Mouse (Mus musculus): ENCODE results near the gene Gm28434. TPM values are rescaled to one million over a fixed set of nuclear protein-coding genes. Genes with fewer than 3 reads are reported as not detected.

Gm28434 gene
- polyA plus RNA-seq (2012; fragmentation: generic; extraction: Trizol): not detected
- long read RNA-seq, experiment 1: 0 reads
- long read RNA-seq, experiment 2: 0 reads

DNA sequence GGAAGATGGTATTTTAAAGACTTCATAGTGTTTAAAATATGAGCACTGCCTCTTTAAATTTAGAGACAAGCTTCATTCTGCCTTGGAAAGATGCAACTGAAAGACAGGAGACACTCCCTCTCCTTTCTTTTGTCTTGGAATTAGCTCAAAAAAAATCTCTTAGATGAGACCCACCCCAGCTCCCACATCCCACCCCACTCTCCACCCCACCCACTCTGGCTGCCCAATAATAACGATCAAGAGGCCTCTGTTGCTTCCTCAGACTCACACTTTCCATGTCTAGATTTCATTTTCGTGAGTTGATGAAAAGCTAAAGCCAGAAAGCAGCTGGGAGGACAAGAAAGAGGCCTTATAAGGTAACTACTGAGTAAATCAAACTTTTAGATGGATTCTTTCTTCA, at the start of gene Gm28434, which contains the start of gene 2310003L06Rik:
Gm28434 (plus strand) TSS at position 317 of the 400 bp plus-strand sequence.
2310003L06Rik (plus strand) TSS at position 259 of the 400 bp plus-strand sequence.
- no peak within 1 kb of the TSS for H3K4me3 ChIP-seq (ENCODE audit: insufficient read depth, poor library complexity, severe bottlenecking)
- H3K36me3 ChIP-seq (ENCODE audit: control insufficient read depth, insufficient read depth): no peaks in the 10 kb centered on the region
- H3K27me3 ChIP-seq (ENCODE audit: control insufficient read depth, insufficient read depth, insufficient read length): no peaks in the 10 kb centered on the region
- H3K79me2 ChIP-seq (ENCODE audit: control insufficient read depth, insufficient read depth): no peaks in the 10 kb centered on the region
- H3K79me3 ChIP-seq (ENCODE audit: low read depth): no peaks in the 10 kb centered on the region
- TF ChIP-seq MYOG (IDR thresholded peaks at IDR 0.05; ENCODE audit: control insufficient read depth, extremely low read depth, insufficient read length) (no peak), CEBPB (IDR thresholded peaks at IDR 0.05; ENCODE audit: low read depth) (no peak), CTCF (IDR thresholded peaks at IDR 0.05; ENCODE audit: control insufficient read depth, insufficient read depth, insufficient read length) (no peak)
- no peak within 1 kb of the TSS for H3ac ChIP-seq (ENCODE audit: control insufficient read depth, insufficient read length, low read depth)

DNA sequence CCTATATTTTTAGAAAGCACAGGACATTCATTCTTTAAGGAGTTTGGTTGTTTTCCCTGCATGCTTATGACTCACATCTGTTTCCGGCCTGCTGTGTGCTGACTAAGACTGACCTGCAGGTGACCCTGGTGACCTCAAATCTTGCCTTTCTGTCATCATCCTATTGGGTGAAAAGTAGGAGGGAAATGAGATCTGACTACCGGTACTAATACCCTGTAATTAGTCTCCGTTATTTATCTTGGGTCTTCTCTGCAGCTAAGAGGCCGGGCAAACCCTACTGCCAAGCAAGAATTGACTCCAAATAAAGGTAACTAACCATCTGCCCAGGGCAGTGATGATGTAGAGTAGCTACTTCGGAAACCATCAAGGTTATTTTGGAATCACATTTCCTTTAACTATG, 43.9 kb upstream of the Gm28434 start, which contains the start of gene Csn3:
Csn3 (plus strand) TSS at position 208 of the 400 bp plus-strand sequence.
- no peak for TF ChIP-seq USF1 (IDR thresholded peaks at IDR 0.05; ENCODE audit: low read depth)
- TF ChIP-seq MAX (IDR thresholded peaks at IDR 0.05): no peak
- no peak for TF ChIP-seq MYOD1 (IDR thresholded peaks at IDR 0.05; ENCODE audit: control insufficient read depth, insufficient read length, low read depth)
- TF ChIP-seq CEBPB (IDR thresholded peaks at IDR 0.05; ENCODE audit: low read depth): no peak
- no peak for TF ChIP-seq CTCF (IDR thresholded peaks at IDR 0.05; ENCODE audit: control insufficient read depth, insufficient read depth, insufficient read length)
- TF ChIP-seq MYOG (IDR thresholded peaks at IDR 0.05; ENCODE audit: control insufficient read depth, extremely low read depth, insufficient read length): no peak
- TF ChIP-seq FOSL1 (IDR thresholded peaks at IDR 0.05; ENCODE audit: insufficient read depth, low read length, poor library complexity, severe bottlenecking): no peak
- Histone ChIP-seq H3K79me2 (ENCODE audit: control insufficient read depth, insufficient read depth) (no peaks in the 10 kb centered on the region), H3K27me3 (ENCODE audit: control insufficient read depth, insufficient read depth, insufficient read length) (no peaks in the 10 kb centered on the region), H3K79me3 (ENCODE audit: low read depth) (no peaks in the 10 kb centered on the region), H3K4me3 (ENCODE audit: insufficient read depth, poor library complexity, severe bottlenecking) (no peak within 1 kb of the TSS), H3ac (ENCODE audit: control insufficient read depth, insufficient read length, low read depth) (no peak within 1 kb of the TSS), H3K36me3 (ENCODE audit: control insufficient read depth, insufficient read depth) (no peaks in the 10 kb centered on the region)

DNA sequence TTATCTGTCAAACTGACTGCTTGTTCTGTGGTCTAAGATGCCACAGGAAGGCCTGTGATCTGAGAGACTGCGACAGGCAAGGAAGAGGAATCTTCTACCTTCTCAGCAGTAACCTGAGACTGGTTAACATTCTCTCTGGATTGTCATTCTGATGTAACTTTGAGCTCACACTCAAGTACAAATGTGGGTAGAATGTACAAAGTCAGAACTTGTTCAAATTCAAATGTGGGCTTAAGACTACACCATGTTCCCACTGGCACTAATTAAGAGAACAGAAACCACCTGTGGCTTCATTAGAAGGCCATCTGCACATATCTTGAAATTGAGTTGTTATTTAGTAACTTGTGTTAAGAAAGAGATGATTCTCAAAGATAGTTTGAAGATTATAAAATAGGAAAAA, 37.7 kb upstream of the Gm28434 start:
- Histone ChIP-seq H3K27me3 (ENCODE audit: control insufficient read depth, insufficient read depth, insufficient read length) (no peaks in the 10 kb centered on the region), H3K79me2 (ENCODE audit: control insufficient read depth, insufficient read depth) (no peaks in the 10 kb centered on the region)
- TF ChIP-seq MAX (IDR thresholded peaks at IDR 0.05) (no peak), CTCF (IDR thresholded peaks at IDR 0.05; ENCODE audit: control insufficient read depth, insufficient read depth, insufficient read length) (no peak), USF1 (IDR thresholded peaks at IDR 0.05; ENCODE audit: low read depth) (no peak), MYOD1 (IDR thresholded peaks at IDR 0.05; ENCODE audit: control insufficient read depth, insufficient read length, low read depth) (no peak), MYOG (IDR thresholded peaks at IDR 0.05; ENCODE audit: control insufficient read depth, extremely low read depth, insufficient read length) (no peak), CEBPB (IDR thresholded peaks at IDR 0.05; ENCODE audit: low read depth) (no peak), FOSL1 (IDR thresholded peaks at IDR 0.05; ENCODE audit: insufficient read depth, low read length, poor library complexity, severe bottlenecking) (no peak)

DNA sequence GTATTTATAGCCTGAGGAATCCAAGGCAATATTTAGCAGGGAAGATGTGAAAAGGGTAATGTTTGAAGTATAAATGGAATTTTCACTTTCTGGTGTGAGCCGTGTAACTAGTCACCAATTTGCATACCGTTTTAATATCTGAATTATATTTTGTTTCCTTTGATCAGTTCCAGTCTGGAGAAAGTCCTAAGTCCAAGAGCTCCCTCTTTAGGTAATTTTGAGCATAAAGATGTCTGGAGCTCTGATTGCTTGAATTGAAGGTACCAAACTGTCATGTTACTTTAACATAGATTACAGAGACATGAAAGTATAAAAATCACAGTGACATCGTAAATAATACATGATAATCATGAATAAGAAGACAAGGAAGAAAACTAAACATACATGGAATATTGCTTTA, 28.6 kb upstream of the Gm28434 start:
- Histone ChIP-seq H3K27me3 (ENCODE audit: control insufficient read depth, insufficient read depth, insufficient read length) (no peaks in the 10 kb centered on the region), H3K36me3 (ENCODE audit: control insufficient read depth, insufficient read depth) (no peaks in the 10 kb centered on the region), H3K4me3 (ENCODE audit: insufficient read depth, poor library complexity, severe bottlenecking) (no peak overlapping the region), H3ac (ENCODE audit: control insufficient read depth, insufficient read length, low read depth) (no peak overlapping the region), H3K79me3 (ENCODE audit: low read depth) (no peaks in the 10 kb centered on the region), H3K79me2 (ENCODE audit: control insufficient read depth, insufficient read depth) (no peaks in the 10 kb centered on the region)
- TF ChIP-seq MYOG (IDR thresholded peaks at IDR 0.05; ENCODE audit: control insufficient read depth, extremely low read depth, insufficient read length) (no peak), FOSL1 (IDR thresholded peaks at IDR 0.05; ENCODE audit: insufficient read depth, low read length, poor library complexity, severe bottlenecking) (no peak)

More for the DNA sequence above, 37.7 kb upstream of the Gm28434 start:
- Histone ChIP-seq H3K36me3 (ENCODE audit: control insufficient read depth, insufficient read depth) (no peaks in the 10 kb centered on the region), H3K4me3 (ENCODE audit: insufficient read depth, poor library complexity, severe bottlenecking) (no peak overlapping the region), H3K79me3 (ENCODE audit: low read depth) (no peaks in the 10 kb centered on the region), H3ac (ENCODE audit: control insufficient read depth, insufficient read length, low read depth) (no peak overlapping the region)

DNA sequence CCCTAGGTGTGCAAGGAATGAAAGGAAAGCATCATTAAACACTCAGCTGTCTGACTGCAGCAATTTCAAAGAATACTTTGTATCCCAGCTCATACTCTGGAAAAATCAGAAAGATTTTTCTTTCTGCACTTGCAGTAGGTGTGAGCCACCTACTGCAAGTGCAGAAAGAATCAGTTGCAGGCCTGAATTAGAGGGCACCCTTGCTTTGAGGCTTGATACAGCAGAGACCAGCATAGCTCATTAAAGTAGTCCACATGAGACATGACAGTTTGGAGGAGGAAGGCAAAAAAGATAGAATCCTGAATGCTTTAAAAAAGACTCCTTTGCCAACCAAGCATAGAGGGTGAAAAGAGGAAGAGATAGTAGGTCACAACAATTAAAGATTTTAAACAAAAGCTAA, 26.8 kb upstream of the Gm28434 start:
- TF ChIP-seq USF1 (IDR thresholded peaks at IDR 0.05; ENCODE audit: low read depth): no peak
- no peak for TF ChIP-seq MYOG (IDR thresholded peaks at IDR 0.05; ENCODE audit: control insufficient read depth, extremely low read depth, insufficient read length)
- TF ChIP-seq MAX (IDR thresholded peaks at IDR 0.05): no peak
- no peak for TF ChIP-seq FOSL1 (IDR thresholded peaks at IDR 0.05; ENCODE audit: insufficient read depth, low read length, poor library complexity, severe bottlenecking)
- TF ChIP-seq CTCF (IDR thresholded peaks at IDR 0.05; ENCODE audit: control insufficient read depth, insufficient read depth, insufficient read length): no peak
- no peak for TF ChIP-seq CEBPB (IDR thresholded peaks at IDR 0.05; ENCODE audit: low read depth)
- TF ChIP-seq MYOD1 (IDR thresholded peaks at IDR 0.05; ENCODE audit: control insufficient read depth, insufficient read length, low read depth): no peak
- Histone ChIP-seq H3ac (ENCODE audit: control insufficient read depth, insufficient read length, low read depth) (no peak overlapping the region), H3K79me2 (ENCODE audit: control insufficient read depth, insufficient read depth) (no peaks in the 10 kb centered on the region), H3K36me3 (ENCODE audit: control insufficient read depth, insufficient read depth) (no peaks in the 10 kb centered on the region), H3K4me3 (ENCODE audit: insufficient read depth, poor library complexity, severe bottlenecking) (no peak overlapping the region), H3K79me3 (ENCODE audit: low read depth) (no peaks in the 10 kb centered on the region), H3K27me3 (ENCODE audit: control insufficient read depth, insufficient read depth, insufficient read length) (no peaks in the 10 kb centered on the region)

DNA sequence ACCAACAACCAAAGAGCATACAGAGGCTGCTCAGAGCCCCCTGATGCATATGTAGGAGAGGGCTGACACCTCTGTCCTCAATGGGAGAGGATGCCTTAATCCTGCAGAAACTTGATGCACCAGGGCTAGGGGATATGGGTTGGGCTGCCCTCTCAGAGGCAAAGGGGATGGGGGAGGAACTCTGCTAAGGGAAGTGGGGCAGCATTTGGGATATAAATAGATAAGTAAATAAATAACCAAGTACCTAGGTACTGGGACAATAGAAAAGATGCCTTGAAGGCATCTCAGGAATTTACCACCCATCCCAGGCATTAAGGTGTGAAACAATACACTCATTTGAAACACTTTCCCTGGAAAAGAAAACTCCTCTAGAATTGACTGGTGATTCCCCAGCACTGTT, 17.5 kb upstream of the Gm28434 start:
- no peaks in the 10 kb centered on the region for H3K27me3 ChIP-seq (ENCODE audit: control insufficient read depth, insufficient read depth, insufficient read length)
- H3K4me3 ChIP-seq (ENCODE audit: insufficient read depth, poor library complexity, severe bottlenecking): no peak overlapping the region
- TF ChIP-seq CTCF (IDR thresholded peaks at IDR 0.05; ENCODE audit: control insufficient read depth, insufficient read depth, insufficient read length) (no peak), MYOD1 (IDR thresholded peaks at IDR 0.05; ENCODE audit: control insufficient read depth, insufficient read length, low read depth) (no peak), FOSL1 (IDR thresholded peaks at IDR 0.05; ENCODE audit: insufficient read depth, low read length, poor library complexity, severe bottlenecking) (no peak), MYOG (IDR thresholded peaks at IDR 0.05; ENCODE audit: control insufficient read depth, extremely low read depth, insufficient read length) (no peak), MAX (IDR thresholded peaks at IDR 0.05) (no peak), USF1 (IDR thresholded peaks at IDR 0.05; ENCODE audit: low read depth) (no peak), CEBPB (IDR thresholded peaks at IDR 0.05; ENCODE audit: low read depth) (no peak)
- no peaks in the 10 kb centered on the region for H3K36me3 ChIP-seq (ENCODE audit: control insufficient read depth, insufficient read depth)
- H3K79me2 ChIP-seq (ENCODE audit: control insufficient read depth, insufficient read depth): no peaks in the 10 kb centered on the region
- H3K79me3 ChIP-seq (ENCODE audit: low read depth): no peaks in the 10 kb centered on the region
- H3ac ChIP-seq (ENCODE audit: control insufficient read depth, insufficient read length, low read depth): no peak overlapping the region
